Mouse (Mus musculus) lung, adult 2 months (tissue): Measurements from ENCODE around the gene Taf9. TPM values are rescaled to one million over a fixed set of nuclear protein-coding genes. Genes with fewer than 3 reads are reported as not detected.

ENCODE experiments used
- DNase-seq: peaks from one replicate; pipeline ENCODE4 v3.0.0; 2022
- H3K4me1 ChIP-seq: fragments of 200-500 bp; 2 replicates; pipeline ENCODE4 v1.6.1; 2011; ENCODE audit warnings: low read length; ENCODE audit not compliant: control insufficient read depth, insufficient read depth
- H3K4me3 ChIP-seq: fragments of 200-500 bp; replicated peaks from 2 replicates; pipeline ENCODE3; 2011; ENCODE audit warnings: low read depth, mild to moderate bottlenecking, control low read depth, low read length; ENCODE audit errors: extremely low read depth
- CTCF ChIP-seq: fragments of 200-500 bp; IDR thresholded peaks from 2 replicates; pipeline ENCODE4 v1.5.1; 2011; ENCODE audit warnings: mild to moderate bottlenecking, low read length, control low read depth; ENCODE audit not compliant: insufficient read depth
- POLR2A ChIP-seq: fragments of 200-500 bp; IDR thresholded peaks from 2 replicates; pipeline ENCODE4 v1.6.1; 2011; ENCODE audit warnings: low read depth, mild to moderate bottlenecking, control low read depth, low read length, borderline replicate concordance; ENCODE audit errors: extremely low read depth
- whole genome bisulfite sequencing: fragments of 180-500 bp; shearing (Covaris S2); methylation state at CpG from one replicate; pipeline ENCODE4 v1.1.7; 2018; 5-methylcytosine and 5-hydroxymethylcytosine counted together
- polyA plus RNA-seq: library from polyadenylated mRNA; depleted of rRNA; stranded (reverse); fragments of >200 nt; gene quantifications from 2 replicates; pipeline ENCODE4 v1.2.3, GENCODE M21; 2012

Gene Taf9
- polyA plus RNA-seq, 1 experiment = 3.3 TPM

- peak; percentile 76 for TF ChIP-seq CTCF
- TF ChIP-seq POLR2A = no peak
- 33% methylated on average over 4 of the region's 4 CpGs for WGBS
- peak; percentile 31 for DNase-seq
- Histone ChIP-seq H3K4me3 (no peak overlapping the region), H3K4me1 (no peaks in the 10 kb centered on the region)
Measured at GRCm38 (mm10) chr13:100659864-100660456, 8.6 kb downstream of the Taf9 start.

GRCm38 (mm10) chr13:100669291-100670022 lies 18.1 kb downstream of the Taf9 start, which contains the start of gene Ccdc125:
TSS of gene Ccdc125 (plus strand) at chr13:100669717.
- TF ChIP-seq CTCF (no peak), POLR2A (no peak; the same call in 1 of the 2 replicates)
- 1% methylated on average over 44 of the region's 44 CpGs for WGBS
- Histone ChIP-seq H3K4me3 (peak within 1 kb of the TSS; percentile 98), H3K4me1 (peaks cover 4% of the 10 kb centered on the region; the same call in 1 of the 2 replicates)
- peak; percentile 57 for DNase-seq

- WGBS = 15% methylated on average over 9 of the region's 9 CpGs
- Histone ChIP-seq H3K4me3 (peak overlapping the region; percentile 98), H3K4me1 (peaks cover 4% of the 10 kb centered on the region; the same call in 1 of the 2 replicates)
- TF ChIP-seq POLR2A (no peak), CTCF (no peak)
- DNase-seq = no peak
Measured at GRCm38 (mm10) chr13:100670181-100670741, 18.9 kb downstream of the Taf9 start.

GRCm38 (mm10) chr13:100675936-100676635 lies 24.7 kb downstream of the Taf9 start:
- H3K4me1 ChIP-seq = no peaks in the 10 kb centered on the region
- H3K4me3 ChIP-seq = no peak overlapping the region
- TF ChIP-seq CTCF (no peak), POLR2A (no peak)
- WGBS = 63% methylated on average over 15 of the region's 15 CpGs
- DNase-seq = peak; percentile 11

GRCm38 (mm10) chr13:100681615-100682014 lies 30.2 kb downstream of the Taf9 start:
- no peak for TF ChIP-seq CTCF
- TF ChIP-seq POLR2A = no peak
- Histone ChIP-seq H3K4me1 (no peaks in the 10 kb centered on the region), H3K4me3 (no peak overlapping the region)
- WGBS = 88% methylated on average over 8 of the region's 8 CpGs
- DNase-seq = no peak

- no peak for TF ChIP-seq CTCF
- TF ChIP-seq POLR2A = no peak
- 60% methylated on average over 2 of the region's 2 CpGs for WGBS
- no peak for DNase-seq
Measured at GRCm38 (mm10) chr13:100682837-100683236, 31.5 kb downstream of the Taf9 start.

GRCm38 (mm10) chr13:100684355-100684754 lies 33.0 kb downstream of the Taf9 start:
- TF ChIP-seq POLR2A = no peak
- peak; percentile 46 for TF ChIP-seq CTCF
- 72% methylated on average over 2 of the region's 2 CpGs for WGBS

More at GRCm38 (mm10) chr13:100682837-100683236, 31.5 kb downstream of the Taf9 start:
- Histone ChIP-seq H3K4me1 (no peaks in the 10 kb centered on the region), H3K4me3 (no peak overlapping the region)

GRCm38 (mm10) chr13:100687513-100687912 lies 36.1 kb downstream of the Taf9 start:
- DNase-seq = no peak
- TF ChIP-seq POLR2A (no peak), CTCF (no peak)
- WGBS = 72% methylated on average over 7 of the region's 7 CpGs

More at GRCm38 (mm10) chr13:100684355-100684754, 33.0 kb downstream of the Taf9 start:
- Histone ChIP-seq H3K4me3 (no peak overlapping the region), H3K4me1 (no peaks in the 10 kb centered on the region)
- no peak for DNase-seq

GRCm38 (mm10) chr13:100697541-100697940 lies 46.2 kb downstream of the Taf9 start:
- no peak for TF ChIP-seq CTCF
- TF ChIP-seq POLR2A = no peak
- Histone ChIP-seq H3K4me1 (no peaks in the 10 kb centered on the region), H3K4me3 (no peak overlapping the region)
- 72% methylated on average over 3 of the region's 3 CpGs for WGBS
- DNase-seq = no peak

More at GRCm38 (mm10) chr13:100687513-100687912, 36.1 kb downstream of the Taf9 start:
- Histone ChIP-seq H3K4me3 (no peak overlapping the region), H3K4me1 (no peaks in the 10 kb centered on the region)
